Mouse (Mus musculus): ENCODE measurements around the gene 2410004B18Rik.

The 2410004B18Rik gene

GRCm38 (mm10) chr3:145929525-145930400 is 8.1 kb upstream of the 2410004B18Rik start:
- DNase-seq: no peak

GRCm38 (mm10) chr3:145933845-145934244 is 4.0 kb upstream of the 2410004B18Rik start:
- DNase-seq: no peak

GRCm38 (mm10) chr3:145938405-145939349 is 863 bp downstream of the 2410004B18Rik start:
- peak; percentile 24 for DNase-seq

- no peak for DNase-seq
Observed at GRCm38 (mm10) chr3:145939402-145939801, 1.6 kb downstream of the 2410004B18Rik start.

GRCm38 (mm10) chr3:145939971-145940370 is 2.2 kb downstream of the 2410004B18Rik start:
- DNase-seq: no peak

GRCm38 (mm10) chr3:145941971-145942370 is 4.2 kb downstream of the 2410004B18Rik start:
- DNase-seq: peak; percentile 82

GRCm38 (mm10) chr3:145944348-145944747 is 6.5 kb downstream of the 2410004B18Rik start:
- no peak for DNase-seq

- no peak for DNase-seq
Observed at GRCm38 (mm10) chr3:145945904-145946303, 8.1 kb downstream of the 2410004B18Rik start.

- no peak for DNase-seq
Observed at GRCm38 (mm10) chr3:145946654-145947053, 8.8 kb downstream of the 2410004B18Rik start.

GRCm38 (mm10) chr3:145947539-145948204 is 9.9 kb downstream of the 2410004B18Rik start:
- DNase-seq: no peak

GRCm38 (mm10) chr3:145950034-145950814 is 12.4 kb downstream of the 2410004B18Rik start:
- DNase-seq: peak; percentile 66

- no peak for DNase-seq
Observed at GRCm38 (mm10) chr3:145950815-145951130, 13.0 kb downstream of the 2410004B18Rik start.

- DNase-seq: no peak
Observed at GRCm38 (mm10) chr3:145951287-145952165, 13.7 kb downstream of the 2410004B18Rik start.

GRCm38 (mm10) chr3:145952945-145953344 is 15.1 kb downstream of the 2410004B18Rik start:
- DNase-seq: no peak

- DNase-seq: no peak
Observed at GRCm38 (mm10) chr3:145953411-145953810, 15.6 kb downstream of the 2410004B18Rik start.

GRCm38 (mm10) chr3:145959824-145960223 is 22.0 kb downstream of the 2410004B18Rik start:
- DNase-seq: no peak

- DNase-seq: peak; percentile 52
Observed at GRCm38 (mm10) chr3:145962411-145962810, 24.6 kb downstream of the 2410004B18Rik start.

- peak; percentile 63 for DNase-seq
Observed at GRCm38 (mm10) chr3:145963101-145964017, 25.5 kb downstream of the 2410004B18Rik start.

- DNase-seq: no peak
Observed at GRCm38 (mm10) chr3:145964018-145964387, 26.2 kb downstream of the 2410004B18Rik start.

- DNase-seq: peak; percentile 70
Observed at GRCm38 (mm10) chr3:145964473-145964872, 26.7 kb downstream of the 2410004B18Rik start.

Measured in kidney, postnatal 14 days (tissue).